Mouse (Mus musculus) frontal cortex, postnatal 14 days (tissue): ENCODE measurements at regions not wholly inside any gene's neighbourhood (a gene's known extent, or its start where the extent isn't known, plus 50 kb on each side); places are given as distances from the start of the nearest gene placed in this dataset.

Experiments used
- DNase-seq, 2 experiments: peaks; one replicate each; pipeline ENCODE4 v3.0.0; 2022; ENCODE audit warnings: low spot score in 2 of 2

DNA sequence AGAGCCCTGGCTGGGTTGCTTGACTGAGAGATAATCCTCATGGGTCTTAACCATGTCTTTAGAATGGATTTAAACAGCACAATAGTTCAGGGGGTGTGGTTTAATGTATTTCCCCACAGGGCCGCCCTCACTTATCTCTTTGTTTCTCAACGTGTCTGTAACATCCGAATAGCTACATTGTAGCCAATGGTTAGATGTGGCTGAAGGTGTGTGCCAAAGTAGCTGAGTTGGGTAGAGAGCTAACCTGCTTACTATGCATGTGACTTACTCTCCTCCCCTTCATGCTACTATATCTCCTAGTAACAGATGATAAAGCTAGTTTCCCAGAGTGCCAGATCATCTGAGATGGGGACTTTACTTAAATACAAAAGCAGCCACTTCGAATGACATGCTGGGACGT is 213.2 kb upstream of the Prok2 start:
- DNase-seq = no peak

DNA sequence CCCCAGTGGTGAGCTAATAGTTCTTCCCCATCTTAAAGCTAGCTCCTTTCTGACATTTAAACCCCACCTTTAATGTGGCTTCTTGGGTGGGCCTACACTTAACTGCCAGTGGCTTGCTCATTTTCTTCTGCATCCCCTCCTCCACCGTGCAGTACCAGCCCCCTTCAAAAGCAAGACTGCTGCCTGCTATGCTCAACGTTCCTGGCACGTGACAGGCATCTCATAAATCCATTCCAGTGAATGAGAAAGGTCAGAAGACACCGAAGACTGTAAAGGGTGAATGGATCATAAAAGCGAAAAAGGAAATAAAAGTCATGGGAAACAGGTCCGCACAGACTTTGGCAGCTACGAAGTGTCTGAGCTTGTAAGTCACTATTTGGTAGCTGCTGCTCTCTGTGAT is 212.8 kb upstream of the Prok2 start:
- no peak for DNase-seq

DNA sequence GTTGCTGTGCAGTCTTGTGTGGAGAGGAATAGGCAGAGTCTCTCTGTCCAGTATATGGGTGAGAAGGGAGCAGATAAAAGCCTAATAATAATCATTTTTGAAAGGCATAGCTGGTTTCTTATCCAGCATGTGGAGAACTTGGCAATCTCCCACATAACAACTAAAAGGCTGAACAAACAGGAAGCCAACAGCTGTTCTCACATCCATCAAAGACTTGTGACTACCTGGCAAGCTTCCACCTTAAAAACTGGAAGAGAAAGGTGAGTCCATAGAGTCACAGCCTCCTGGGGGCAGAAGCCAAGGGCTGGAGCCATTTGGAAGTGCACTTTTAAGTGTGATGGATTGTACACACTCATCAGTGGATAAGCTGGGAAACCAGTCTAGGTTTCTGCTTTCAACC is 210.5 kb upstream of the Prok2 start:
- DNase-seq = no peak

DNA sequence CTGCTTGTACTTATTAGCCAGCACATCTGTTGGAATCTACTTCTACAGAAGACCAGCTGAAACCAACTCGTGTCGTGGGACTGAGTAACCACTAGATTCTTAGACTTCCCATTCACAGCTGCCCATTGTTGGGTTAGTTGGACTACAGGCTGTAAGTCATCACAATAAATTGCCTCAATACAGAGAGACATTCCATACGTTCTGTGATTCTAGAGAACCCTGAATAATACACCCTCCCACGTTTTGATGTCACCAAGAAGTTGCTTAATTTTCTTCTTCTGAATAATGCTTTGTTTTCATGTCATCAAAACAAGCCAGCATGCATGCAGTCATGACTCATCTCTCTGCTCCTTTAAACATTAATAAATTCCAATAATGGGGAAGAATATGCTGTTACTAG is 209.2 kb upstream of the Prok2 start:
- DNase-seq = no peak

DNA sequence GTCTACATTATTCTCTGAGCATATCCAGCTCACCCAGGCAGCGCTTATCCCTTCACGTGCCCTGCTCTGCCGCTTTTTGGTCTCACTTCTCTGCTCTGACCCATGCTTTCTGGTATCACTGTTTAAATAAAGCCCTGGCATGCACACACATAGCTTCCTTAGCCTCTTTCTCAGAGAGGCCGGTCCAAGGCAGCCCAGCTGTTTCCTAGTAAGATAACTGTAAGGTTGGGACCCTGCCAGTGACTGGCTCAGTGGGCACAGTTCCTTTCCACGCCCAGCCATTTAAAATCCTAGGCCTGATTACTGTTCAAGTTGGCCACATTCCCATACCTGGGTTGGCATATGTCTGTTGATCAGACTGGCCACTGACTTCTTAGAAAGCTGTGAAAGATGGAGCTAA is 208.2 kb upstream of the Prok2 start:
- DNase-seq = no peak

DNA sequence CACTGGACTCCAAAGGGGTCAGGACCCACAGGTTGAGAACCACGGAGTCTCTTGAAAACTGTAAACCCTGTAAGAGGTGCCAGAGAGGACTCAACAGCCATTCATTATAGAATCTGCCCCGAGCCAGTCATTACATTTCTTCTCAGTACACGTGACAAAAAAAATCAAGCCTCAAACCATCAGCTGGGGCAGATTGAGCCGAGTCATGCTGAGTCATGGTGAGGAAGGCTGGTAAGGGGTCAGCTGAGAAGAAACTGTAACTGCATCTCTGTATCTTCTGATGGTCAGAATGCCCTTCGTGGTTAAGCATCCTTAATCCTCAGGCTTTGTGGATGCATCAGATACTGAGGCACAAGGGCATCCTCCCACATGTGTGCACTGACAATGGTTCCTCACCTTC is 207.2 kb upstream of the Prok2 start:
- no peak for DNase-seq

DNA sequence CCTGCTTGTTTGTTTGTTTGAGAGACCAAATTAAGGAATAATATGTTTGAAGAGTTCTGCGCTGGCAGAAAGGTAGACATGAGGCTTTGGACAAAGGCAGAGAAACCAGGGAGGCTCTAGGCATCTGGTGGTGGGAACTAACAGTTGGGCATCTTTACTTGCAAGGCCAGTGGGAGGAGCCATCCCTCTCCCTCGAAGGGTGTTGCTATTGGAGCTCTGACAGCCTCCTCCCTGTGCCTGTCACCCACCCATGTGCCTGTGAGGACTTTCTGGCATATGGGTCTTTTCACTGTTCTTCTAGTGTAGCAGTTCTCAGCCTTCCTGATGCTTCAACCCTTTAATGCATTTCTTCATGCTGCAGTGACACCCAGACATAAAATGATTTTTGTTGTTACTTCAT is 206.7 kb upstream of the Prok2 start:
- DNase-seq = no peak

DNA sequence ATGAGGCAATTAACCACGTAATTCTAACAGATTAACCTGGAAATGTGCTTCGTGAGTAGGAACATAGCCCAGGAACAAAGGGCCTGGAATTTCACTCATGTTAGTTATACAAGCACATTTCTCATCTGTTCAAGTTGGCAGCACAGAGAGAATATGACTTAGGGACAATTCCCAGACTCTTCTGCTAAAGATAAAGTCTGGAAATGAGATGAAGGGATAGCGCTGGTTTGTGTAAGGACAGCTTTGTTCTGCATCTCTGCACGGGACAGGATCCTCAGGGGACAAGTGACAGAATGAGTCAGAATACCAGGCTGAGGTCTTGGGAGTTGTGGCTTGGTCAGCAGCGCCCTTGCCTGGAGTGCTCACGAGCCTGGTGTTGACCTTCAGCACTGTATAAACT is 206.2 kb upstream of the Prok2 start:
- no peak for DNase-seq

DNA sequence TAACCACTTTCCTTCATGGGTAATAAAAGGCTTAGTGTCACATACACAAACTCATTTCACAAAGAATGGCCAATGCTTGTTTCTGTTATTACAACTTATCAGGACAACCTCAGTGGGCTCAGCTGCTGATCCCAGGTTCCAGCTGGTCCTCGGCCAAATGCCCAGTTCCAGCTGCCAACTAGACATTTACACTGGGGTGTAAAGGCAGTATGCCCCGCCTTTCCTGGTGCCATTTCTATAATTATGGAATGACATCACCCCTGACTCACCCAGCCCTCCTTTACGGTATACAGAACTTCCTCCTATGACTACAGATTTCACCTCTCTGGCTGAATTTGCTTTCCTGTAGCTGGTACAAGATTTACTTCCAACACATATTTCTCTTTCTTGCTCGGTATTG is 205.4 kb upstream of the Prok2 start:
- DNase-seq = no peak

DNA sequence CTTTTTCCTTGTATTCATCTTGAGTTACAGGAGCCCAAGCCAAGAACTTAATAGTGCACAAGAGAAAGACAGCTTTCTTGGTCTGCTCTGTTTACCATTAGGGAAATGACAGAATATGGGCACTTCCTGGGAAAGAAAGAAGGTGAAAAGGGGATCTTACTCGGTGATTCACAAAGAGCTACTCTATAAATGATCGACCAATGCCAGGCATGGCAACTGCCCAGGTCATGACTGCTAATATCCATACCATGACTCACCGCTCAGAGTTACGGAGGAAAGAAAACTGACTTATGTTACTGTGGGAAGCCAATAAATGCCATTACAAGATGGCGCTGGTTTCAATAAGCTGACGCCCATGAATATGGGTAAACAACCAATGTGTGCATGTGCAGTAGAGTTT is 204.1 kb upstream of the Prok2 start:
- no peak for DNase-seq

DNA sequence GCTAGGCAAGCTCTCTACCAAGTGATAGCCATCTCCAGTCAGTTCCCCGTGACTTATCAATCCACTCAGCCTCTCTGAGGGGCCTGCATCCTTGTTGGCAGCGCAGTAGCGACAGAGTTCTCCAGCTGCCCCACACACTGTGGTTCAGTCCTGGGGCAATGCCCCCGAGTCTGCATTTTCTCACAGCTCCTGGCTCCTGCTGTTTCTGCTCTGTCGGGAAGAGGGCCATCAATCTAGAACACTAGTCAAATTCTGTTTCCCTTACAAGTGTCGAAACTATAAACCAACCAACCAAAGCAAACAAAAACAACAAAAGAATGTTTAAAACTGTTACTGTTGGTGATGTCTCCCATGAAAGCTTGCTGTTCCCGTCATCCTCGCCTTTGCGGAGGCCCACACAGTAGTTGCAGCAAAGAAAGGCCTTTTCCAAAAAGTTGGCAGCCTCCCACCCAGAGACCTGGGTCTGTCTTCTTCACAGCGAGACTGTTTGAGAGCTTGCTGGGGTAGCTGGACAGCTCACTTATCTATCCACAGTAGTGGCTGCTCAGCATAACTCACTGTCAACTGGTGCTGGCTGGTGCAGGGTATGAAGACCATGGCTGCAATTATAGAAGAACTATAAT is 201.9 kb upstream of the Prok2 start:
- DNase-seq = no peak

DNA sequence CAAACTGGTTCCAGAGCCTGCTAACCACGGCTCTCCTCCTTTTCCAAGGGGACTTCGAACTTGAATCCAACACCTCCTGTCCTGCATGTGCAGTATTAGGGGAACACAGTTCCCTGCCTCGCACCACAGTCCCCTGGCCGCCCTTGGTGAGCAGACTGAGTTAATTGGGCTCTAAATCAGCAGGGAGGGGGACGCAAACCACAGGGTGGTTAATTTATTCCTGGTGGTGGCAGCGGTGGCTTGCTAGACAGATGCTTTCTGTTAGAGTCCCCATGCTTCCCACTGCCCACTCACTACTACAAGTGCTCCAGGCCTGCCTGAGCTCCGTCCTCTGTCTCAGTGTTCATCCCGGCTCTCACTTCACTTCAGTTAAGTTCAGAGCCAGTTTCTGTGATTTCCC is 198.0 kb upstream of the Prok2 start:
- DNase-seq = no peak

DNA sequence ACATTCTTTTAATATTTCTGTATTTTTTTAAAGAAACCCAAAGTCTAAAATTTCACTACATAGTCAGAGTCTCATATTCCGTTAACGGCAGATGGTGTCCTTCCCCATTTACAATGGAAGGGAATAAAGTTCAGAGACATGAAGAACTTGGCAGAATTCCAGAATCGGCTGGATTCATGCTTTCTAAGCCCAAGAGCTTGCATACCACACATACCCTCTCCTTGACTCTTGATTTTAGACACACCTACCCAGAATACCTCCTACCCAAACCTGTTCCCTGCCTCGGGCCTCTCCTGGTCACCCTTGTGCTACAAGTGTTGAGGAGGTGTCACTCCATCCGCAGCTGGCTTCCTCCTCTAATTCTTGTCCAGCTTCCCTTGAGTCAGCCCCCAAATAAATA is 195.8 kb upstream of the Prok2 start:
- no peak for DNase-seq

DNA sequence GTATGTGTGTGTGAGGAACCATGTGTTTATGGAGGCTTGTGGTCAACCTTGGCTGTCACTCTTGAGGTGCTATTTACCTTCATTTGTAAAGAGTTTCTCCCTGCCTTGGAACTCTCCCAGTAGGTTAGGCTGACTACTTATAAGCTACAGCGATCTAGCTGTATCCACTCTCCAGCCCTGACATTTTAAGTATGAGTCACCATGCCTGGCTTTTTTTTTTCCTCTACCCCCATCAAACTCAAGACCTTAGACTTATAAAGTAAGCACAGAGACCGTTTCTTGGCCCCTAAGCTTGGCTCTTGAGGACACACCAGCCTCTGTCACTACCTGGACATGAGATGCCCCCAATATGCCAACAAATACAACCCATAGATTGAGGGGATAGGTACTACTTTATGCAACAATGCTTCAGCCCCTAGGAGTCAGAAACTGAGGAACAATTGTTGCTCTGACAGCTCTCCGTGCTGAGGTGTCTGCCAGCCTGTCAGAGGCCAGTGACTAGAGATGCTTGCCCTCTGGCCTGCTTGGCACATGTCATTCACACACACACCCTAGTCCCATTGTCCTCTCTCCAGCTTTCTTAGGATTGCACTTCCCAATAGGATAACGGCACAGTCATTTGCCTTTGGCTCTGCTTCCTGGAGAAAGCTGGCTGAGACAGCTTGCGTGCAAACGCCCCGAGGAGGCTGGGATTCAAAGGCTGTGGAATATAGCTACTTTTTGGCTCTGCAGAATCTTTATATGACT is 193.8 kb upstream of the Prok2 start:
- DNase-seq = no peak

DNA sequence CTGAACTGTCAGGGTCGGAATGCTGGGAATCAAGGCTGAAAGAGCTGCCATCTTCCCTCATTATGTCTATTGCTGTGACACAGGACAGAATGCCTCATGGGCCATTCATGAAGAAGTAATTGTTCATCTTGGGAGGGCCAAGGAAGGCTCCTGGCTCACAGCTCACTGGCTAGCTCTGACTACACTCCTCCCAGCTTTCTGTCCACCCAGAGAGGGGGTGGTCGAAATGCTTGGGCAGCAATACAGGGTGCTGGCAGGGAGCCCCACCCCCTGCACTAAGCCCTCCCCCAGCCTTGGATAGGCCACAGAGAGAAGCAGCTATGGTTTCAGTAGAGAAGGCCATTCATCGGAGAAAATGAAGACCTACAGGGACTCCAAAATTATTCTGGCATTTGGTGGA is 192.2 kb upstream of the Prok2 start:
- DNase-seq = no peak

DNA sequence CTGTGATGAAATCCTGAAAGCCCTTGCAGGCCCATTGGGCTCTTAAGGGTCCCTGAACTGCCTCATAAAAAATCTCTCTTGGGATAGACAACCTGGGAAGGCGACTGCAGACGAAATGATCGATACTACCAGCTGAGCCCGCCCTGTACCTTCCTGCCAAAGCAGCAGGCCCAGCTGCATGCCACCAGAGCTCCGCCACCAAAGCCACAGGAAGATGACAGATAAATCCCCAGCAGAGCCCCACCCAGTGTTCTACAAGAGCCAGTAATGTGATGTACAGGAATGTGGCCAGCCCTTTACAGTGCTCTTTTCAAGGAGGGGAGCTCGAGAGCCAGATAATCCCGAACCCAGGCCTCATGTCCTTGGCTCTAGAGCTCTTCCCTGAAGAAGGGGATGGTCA is 183.7 kb upstream of the Prok2 start:
- no peak for DNase-seq

DNA sequence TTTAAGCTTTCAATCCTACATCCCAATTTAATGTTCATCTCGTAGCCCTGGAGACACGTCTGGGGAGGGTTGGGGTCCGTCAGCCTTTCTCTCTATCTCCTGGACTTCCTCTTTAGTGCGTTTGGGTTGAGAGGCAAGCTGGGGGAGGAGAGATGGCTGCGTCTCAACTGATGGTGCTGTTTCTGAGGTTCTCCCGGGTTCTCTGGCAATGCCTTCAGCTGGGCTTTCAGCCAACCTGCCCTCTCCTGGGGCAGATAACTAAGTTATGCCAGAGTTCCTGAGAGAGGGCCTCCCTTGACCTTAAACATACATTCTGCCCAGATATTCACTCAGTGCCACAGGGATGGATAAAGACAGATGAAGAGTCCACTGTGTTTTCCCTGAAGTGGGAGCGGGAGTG is 183.3 kb upstream of the Prok2 start:
- no peak for DNase-seq

DNA sequence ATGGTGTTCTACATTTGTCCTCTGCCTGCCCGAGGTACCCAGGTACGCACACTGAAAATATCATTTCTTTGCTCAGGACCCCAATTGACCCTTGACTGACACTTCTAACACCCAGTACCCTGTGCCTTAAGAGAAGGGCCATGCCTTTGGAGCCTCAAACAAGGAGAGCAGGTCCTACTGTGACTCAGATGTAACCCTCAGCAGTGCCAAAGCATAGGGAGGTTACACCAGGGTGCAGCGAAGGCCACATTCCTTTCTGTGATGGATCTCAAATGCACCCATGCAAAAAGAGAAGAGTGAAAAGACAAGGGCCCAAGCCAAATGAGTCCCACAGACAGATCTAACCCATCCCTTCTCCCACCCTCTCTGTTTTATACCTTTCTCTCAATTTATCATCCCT is 181.9 kb upstream of the Prok2 start:
- DNase-seq = no peak

DNA sequence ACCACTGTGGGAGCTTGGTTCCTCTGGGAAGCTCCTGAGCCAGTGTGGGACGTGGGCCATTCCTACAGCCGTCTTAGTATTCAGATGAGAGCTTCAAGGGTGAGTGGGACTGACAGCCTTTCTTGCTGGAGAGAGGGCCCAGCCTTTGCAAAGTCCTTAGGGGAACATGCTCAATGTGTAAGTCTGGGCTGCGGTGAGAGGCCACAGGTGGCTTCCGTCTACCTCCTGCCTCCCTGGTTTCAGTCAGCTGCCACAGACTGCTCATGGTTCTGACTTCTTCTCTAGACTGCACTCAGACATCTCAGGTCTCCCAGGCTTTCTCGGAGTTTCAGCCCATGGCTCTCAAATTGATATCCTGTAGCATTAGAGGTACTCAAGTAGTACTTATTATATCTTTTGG is 179.0 kb upstream of the Prok2 start:
- DNase-seq = no peak

DNA sequence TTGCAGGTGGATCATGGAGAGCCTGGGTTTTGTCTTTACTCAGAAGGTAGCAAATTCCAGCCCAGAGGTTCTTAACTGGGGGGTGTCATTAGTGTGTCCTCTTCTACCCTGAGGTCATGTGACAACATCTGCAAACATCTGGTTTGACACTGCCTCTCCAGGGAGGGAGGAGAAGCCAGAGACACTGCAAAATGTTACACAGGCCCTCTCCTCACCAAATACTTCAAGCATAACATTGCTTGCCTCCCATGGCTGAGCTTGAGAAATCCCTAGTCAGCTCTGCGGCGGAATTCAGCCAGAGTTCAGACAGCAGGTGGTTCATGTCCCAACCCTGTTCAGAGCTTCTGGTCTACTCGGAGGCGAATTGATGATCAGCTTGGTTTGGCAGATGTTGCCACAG is 178.4 kb upstream of the Prok2 start:
- DNase-seq = no peak

DNA sequence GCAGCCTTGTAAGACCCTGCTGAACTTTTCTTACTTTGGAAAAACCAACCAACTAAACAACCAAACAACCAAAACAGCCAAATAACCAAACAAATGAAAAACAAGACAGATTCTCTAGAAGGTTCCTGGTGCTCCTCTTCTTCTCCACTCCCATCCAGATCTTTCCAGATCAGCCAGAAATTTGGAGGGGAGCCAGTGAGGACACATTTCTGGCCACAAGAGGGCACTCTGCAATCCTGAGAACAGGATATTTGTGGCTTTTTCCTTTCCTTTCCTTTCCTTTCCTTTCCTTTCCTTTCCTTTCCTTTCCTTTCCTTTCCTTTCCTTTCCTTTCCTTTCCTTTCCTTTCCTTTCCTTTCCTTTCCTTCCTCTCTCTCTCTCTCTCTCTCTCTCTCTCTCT is 177.9 kb upstream of the Prok2 start:
- DNase-seq = peak; percentile 37 to 72

DNA sequence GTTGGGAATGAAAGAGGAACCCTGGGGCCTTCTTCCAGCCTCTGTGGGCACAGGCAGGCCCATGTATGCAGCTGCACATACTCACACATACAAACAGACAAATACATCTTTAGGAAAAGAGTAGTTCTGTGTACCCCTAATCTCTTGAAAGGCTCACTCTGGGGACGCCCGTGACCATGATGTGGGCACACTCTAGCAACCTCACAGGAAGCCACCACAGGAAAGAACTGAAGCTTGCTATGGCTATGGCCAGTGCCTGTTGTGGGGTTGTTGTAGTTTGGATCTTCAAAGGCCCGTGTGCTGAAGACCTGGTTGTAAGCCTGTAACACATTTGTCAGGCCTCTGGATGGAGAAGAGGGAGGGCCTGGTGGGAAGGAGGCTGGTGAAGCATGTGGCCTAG is 175.4 kb upstream of the Prok2 start:
- DNase-seq = no peak

DNA sequence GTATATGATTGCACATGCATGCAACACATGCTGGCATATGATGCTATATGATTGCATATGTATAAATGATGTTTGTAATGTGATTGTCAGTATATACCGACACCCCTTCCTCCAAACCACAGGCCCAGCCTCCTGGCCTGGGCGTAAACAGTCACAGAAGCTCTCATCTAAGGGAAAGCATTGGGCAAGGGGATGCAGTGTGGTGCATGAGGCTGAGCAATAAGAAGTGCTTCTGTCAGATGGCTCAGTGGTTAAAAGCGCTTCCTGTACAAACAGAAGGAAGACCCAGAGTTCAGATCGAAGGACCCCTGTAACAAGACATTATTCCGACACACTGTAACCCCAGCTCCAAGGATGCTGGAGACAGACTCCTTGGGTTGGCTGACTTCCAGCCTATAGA is 175.0 kb upstream of the Prok2 start:
- no peak for DNase-seq

DNA sequence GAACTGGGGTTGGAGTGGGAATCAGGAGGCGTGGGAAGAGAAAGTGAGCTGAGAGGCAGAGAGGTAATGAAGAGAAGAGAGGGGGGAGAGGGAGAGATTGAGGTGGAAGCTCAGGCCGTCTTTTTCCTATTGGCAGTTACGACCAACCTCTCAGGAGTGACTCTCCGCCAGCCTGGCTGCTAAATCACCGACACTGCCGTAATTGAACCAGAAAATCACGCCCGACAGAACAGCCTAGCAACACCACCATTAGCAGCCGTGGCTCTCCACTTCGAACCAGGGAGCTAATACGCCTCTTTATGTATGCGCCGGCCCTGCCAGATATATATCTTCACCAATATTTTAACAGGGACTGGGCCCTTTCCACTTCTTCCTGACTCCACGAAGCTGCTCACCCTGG is 173.5 kb upstream of the Prok2 start:
- no peak for DNase-seq
